Mouse (Mus musculus) cerebellum, postnatal 10 days (tissue): ENCODE data around the gene Tmem267.

Source experiments
- DNase-seq, 2 experiments: peaks; one replicate each; pipeline ENCODE4 v3.0.0; 2021; ENCODE audit warnings: mixed read lengths in 2 of 2

The Tmem267 gene

DNA sequence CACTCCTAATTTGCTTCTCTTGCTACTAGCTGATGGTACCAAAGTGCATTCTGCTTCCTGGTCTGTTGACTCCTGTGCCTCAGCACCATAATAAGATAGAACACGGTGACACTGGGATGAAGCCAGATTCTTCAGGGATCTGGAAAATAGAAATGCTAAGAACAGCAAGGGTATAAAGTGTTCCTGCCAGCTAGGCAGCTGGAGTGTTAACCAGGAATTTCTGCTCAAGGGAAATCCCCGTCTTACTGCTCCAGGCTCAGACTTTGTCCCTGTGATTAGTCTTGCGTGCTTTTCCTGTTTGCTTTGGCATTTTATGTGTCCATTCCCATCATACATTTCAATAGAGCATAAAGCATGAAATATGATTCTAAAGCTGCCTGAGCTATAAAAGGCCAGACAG, 131.9 kb downstream of the Tmem267 start:
- DNase-seq = peak in 1 of 2 experiments; percentile 8

DNA sequence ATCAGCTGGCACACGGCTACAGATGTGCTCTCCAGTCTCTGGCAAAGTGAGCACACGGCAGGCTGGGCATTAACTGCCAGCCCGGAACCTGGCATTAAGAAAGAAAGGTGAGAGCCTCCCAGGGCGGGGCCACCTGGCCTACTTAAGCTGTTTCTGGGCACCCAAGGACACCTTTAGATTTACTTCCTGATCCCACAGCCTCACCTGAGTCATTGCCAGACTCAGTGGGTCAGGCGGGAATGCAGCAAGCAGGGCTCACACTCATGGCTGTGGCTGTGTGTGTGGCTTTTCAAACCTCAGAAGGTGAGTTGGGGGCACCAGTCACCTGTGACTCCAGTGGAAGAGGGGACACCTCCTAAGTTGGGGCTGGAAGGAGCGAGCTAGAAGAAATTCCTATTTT, 135.8 kb downstream of the Tmem267 start, which contains the start of gene Ccl28:
Gene Ccl28, plus strand, starts transcription at position 186 of the 400 bp plus-strand sequence.
- DNase-seq = peak in 1 of 2 experiments; percentile 8

DNA sequence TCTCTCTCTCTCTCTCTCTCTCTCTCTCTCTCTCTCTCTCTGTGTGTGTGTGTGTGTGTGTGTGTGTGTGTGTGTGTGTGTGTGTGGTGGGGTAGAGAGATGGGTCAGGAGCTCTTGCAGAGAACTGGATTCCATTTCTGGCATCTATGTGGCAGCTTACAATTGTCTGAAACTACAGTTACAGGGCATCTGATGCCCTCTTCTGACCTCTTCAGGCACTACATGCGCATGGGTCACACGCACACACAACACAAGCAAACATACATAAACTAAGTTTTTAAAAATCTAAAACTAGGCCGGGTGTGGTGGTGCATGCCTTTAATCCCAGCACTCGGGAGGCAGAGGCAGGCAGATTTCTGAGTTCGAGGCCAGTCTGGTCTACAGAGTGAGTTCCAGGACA, 138.1 kb downstream of the Tmem267 start:
- peak; percentile 64 to 70 for DNase-seq

DNA sequence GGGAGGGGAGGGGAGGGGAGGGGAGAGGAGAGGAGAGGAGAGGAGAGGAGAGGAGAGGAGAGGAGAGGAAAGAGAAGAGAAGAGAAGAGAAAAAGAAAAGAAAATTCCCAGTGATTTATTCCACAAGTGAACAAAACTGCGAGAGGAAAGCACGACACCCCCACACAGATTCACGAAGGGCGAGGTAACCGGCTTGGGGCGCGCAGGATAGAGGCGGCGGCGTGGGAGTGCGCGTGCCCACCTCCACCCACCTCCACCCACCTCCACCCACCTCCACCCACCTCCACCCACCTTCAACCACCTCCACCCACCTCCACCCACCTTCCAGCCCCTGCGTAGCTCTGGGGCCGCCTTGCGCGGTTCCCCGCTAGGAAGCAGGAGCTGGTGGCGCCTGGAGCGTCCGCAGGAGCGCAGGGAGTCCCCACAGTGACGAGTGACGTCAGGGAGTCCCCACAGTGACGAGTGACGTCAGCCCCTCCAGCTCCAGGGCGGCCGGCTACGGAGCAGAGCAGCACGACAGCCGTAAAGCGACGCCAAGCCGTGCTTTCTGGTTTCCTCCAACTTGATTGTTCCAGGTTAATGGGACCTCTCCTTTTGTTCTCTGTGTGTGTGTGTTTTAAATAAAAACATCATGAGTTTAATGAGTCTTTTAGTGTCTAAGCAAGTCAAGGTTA, 143.8 kb downstream of the Tmem267 start:
- DNase-seq = peak; percentile 92 to 95

DNA sequence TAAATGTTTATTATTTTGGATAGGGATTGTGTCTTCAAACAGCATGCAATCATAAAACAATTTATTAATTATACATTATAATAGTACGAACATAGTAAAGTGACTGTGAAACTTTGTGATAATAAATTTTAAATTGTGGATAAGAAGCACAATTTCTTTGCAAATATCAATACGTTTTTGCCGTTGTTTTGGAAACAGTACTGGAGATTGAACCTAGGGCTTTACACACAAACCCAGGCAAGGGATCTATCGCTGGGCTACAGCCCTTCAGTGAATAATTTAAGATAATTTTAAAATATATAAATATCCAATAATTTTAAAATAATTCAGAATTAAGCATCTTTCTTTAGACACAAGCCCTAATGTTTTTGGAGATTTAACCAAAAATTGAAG, 144.3 kb downstream of the Tmem267 start:
- DNase-seq = no peak

DNA sequence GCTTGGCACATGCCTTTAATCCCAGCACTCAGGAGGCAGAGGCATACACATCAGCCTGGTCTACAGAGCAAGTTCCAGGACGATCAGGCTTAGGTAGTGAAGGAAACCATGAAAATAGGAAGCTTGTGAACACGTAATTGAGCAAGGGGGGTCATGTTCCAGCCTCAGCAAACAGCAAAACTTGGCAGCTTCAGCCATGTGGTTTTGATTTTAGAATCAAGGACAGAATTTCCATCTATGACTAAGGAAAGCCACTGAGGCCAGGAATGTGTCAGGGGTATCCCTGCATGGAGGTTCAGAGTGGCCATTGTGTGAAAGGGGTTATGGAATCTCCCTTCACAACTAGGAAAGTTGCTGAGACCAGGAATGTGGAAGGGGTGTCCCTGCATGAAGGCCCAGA, 147.7 kb downstream of the Tmem267 start:
- DNase-seq = no peak

DNA sequence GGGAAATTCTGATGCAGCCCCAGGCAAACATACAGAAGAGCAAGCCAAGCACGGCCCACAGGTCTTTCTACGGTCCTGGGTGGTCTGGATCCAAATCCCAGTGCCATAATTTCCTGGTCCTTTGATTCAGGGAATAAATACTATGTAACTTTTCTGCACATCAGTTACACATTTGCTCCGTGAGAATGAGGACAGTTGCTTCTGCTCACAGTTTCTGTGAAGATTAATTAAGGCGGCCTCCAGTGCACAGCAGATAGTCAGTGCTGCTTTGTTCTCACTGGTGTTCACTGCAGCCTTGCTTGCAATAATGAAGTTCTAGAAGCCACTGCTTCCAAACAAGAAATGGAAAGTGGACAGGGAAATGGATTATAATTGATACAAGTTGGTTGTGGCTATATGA, 150.0 kb downstream of the Tmem267 start:
- no peak for DNase-seq

DNA sequence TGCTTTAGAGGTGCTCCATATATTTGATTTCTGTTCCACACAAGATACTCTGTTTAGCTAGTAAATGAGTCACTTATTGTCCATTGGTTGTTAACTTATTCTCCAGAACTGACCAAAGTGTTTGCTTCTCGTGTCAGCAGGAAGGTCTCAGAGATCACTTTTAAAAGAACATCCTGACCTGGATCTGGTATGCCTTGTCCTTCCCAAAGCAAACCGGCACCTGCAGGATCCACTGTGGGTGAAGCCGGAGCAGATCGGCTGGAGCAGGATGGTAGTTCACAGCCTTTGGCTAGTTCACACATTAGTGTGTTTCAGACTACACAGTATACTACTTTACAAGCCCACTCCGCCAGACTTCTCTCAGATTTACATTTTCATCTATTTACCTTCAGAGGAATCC, 150.6 kb downstream of the Tmem267 start:
- DNase-seq = no peak

DNA sequence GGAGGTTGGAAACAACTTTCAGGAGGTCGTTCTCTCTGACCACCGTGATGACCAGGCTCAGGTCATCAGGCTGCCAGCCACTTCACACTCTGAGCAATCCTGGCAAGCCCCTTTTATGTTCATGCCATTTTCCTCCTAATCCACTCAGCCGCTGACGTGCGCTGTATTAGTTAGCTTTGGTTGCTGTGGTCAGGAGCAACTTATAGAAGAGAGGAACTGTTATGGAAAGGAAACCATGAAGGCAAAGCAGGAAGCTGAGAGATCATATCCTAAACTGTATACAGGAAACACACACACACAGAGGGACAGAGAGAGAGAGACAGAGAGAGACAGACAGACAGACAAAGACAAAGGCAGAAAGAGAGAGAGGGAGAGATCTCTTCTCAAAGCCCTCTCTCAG, 151.5 kb downstream of the Tmem267 start:
- no peak for DNase-seq

DNA sequence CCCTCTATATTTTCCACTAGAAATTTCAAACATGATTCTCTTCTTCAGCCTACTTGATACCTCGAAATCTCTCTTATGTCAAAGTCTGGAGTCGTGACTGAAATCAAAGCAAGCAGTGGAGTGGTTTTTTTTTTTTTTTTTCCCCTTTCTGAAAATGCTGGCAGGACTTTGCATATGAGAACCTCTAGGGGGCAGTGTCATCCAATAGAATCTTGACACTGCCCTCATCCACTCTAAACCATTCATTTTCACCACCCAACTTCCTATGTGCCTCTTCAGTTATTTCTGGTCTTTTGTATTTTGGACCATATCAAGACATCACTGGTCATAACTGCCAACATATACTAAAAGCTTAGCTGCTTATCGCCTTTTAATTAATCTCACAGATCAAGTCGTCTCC, 152.7 kb downstream of the Tmem267 start:
- DNase-seq = peak; percentile 59 to 79

DNA sequence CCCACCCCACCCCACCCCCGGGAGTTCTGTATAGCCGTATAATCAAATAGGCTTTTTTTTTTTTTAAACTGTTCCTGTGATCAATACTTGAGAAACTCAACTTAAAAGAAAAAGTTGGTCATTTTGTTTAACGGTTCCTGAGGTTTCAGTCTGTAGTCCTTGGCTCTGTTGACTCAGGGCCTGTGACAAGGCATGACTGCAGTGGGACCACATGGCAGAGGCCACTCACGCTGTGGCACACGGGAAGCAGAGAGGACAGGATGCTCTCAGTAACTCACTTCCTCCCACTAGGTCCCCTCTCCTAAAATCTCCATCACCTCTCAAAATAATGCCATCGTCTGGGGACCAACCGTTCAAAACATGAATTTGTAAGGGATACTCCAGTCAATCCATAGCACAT, 153.3 kb downstream of the Tmem267 start:
- no peak for DNase-seq

DNA sequence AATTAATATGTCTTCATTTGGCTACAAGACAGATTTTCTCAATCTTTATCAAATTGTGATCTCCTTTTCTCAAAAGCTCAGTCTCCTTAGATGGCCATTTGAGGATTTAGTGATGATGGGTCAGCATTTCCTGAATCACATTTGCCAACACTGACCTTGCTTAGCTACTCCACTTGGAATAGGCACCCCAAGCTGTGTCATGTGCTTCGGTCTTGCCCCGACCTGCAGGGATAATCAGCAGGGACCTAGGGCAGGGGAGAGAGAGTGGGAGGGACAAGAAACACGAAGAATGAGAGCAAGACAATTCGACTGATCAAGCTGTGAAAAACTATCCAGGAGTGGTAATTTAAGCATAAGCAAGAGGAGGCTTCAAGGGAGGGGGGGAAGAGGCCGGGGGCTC, 156.9 kb downstream of the Tmem267 start:
- DNase-seq = no peak

DNA sequence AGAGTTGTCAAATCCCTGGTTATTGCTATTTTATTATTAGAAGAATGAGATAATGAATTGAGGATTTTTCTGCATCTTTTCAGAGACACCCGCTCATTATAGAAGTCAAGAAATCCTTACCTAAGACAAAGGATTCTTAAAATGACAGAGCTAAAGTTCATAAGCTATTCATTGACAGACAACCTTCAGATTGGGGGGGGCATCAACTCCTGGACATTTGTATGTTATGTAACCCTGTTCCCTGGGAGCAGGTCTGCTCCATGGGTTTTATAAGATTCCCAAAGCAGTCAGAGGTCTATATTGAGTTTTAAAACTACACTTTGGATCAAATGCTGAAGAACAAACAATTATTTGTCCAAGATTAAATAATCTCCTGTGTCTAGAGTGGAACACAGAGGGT, 158.7 kb downstream of the Tmem267 start:
- no peak for DNase-seq

DNA sequence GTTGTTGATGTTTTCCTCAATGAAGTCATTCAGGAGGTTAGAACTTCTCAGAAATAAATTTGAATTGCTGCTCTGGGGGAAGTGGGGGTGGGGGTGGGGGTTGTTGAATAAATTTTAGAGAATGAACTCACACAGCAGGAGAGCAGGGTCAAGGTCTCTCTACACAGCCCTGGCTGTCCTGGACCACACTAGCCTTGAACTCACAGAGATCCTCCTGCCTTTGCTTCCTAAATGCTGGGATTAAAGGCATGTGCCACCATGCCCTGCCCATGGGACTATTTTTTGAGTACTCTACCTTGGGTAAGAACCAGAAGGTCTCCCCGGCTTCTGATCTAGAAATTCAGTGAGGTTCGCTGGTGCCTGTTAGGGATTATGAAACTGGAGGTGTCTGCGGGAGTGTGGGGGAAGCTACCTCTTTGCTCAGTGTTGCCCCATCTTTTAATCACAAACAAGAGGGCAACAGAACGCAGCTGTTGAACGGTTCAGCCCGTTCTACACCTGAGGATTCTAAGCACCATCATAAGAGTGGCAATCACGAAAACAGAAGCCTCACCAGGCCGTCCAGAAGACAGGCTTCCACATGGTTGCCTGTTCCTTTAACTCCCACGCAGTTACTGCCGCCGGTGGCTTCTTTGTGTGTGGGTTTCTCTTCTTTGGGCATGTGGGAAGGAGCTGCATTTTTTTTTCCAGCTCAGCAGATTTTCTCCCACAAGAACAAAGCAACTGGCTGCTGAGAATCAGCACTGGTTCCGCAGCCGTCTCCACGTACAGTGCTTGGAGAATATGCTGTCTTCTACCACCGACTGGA, 161.3 kb downstream of the Tmem267 start:
- DNase-seq = no peak

DNA sequence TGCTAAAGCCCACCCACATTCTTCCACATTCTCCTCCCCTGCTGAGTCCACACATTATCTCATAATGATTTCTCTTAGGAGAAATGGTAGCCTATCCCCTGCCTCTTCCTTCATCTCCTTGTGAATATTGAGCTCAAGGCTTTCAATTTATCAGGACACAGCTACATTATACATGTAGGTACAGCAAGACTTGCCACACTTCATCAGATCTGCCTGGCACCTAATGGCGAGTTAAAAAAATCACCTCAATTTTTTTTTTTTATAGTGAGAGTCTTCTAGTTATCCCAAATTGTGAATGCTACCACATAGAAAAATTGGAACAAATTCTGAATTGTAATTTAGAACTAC, 161.8 kb downstream of the Tmem267 start:
- DNase-seq = no peak

DNA sequence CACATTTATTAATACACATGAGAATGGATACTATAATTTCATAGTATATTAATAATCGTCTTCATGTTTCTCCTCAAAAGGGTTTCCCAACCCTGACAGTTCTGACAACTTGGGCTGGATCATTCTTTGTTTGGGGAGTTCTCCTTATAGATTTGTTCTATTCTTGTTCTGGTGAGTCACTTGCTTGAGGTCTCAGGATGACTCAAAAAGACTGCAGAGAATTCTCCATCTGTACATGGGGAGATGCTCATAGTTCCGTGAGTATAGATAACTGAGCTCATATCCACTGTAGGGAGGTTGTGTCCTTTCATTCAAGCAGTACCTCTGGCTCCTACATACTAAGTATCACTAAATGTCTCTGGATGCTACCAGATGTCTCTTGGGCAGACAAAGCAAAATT, 166.9 kb downstream of the Tmem267 start:
- DNase-seq = no peak

DNA sequence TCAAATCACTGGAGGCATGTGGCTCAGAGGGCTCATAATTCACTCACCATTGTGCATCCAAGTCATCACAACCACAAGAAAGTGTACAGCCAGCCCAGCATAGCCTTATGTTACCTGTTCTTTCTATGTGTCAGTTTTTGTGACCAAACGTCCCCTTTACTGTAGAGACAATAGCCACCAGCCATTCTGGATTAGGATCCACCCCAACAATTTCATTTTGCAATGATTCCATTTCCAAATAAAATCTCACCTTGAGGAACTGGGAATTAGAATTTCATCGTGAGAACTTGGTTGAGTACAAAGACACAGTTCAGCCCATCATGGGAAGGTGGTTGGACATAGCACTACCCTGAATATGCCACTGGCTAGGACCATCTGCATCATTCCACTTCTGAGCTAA, 168.4 kb downstream of the Tmem267 start:
- DNase-seq = no peak

DNA sequence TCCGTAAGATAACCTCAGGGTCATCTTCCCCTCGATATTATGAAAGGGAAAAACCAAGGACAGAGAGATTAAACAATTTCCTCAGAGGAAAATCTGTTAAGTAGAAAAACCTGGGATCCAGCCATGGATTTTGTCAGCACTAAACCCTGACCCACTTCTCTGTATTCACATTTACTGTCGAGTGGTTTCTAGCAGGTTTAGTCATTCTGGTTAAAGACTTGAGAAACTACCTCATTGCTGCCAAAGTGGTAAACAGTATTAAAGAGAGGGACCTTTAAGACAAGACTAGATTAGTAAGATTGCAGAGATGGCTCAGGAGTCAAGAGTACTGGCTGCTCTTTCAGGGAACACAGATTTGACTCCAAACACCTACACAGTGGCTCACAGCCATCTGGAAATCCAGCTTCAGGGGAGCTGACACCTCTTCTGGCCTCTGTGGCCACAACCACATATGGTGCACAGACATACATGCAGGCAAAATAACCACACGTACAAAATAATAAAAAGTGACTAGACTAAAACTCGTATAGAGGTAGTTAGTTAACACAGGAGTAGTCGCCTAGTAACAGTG, 169.1 kb downstream of the Tmem267 start:
- no peak for DNase-seq
